Mouse (Mus musculus) left cerebral cortex, postnatal 10 days (tissue): ENCODE measurements at regions not wholly inside any gene's neighbourhood (a gene's known extent, or its start where the extent isn't known, plus 50 kb on each side); places are given as distances from the start of the nearest gene placed in this dataset. TPM values are rescaled to one million over a fixed set of nuclear protein-coding genes. Genes with fewer than 3 reads are reported as not detected.

ENCODE experiments used
- DNase-seq, 2 experiments: peaks; one replicate each; pipeline ENCODE4 v3.0.0; 2021 to 2022; ENCODE audit warnings: low spot score in 2 of 2, mixed read lengths in 1 of 2; ENCODE audit errors: extremely low spot score in 1 of 2
- intact Hi-C: fragments of 180-260 bp; cut with DNase I; formaldehyde crosslinking; loops from one replicate; pipeline ENCODE4 v1.15.1; 2025
- microRNA-seq: library from miRNA; unstranded; fragments of <30 nt; microRNA quantifications from one replicate; pipeline ENCODE4 v1.2.0, GENCODE M21; 2022

DNA sequence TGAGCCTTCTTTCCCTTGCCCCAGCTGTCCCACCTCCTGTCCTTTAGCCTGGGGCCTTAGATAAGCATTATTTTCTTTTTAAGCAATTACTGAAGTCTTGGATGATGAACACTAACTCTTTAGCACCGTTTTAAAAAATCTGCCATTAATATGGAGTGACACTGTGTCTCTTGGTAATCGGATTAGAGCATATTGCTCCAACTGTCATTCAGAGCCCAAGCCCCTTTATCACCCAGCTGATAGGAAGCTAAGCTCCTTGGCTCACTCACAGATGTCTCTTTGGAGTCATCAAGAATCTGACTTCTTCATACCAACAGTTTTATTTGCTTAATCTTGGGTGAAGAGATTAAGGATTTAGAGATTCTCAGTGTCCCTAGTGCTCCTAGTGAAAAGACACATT is 94.3 kb upstream of the Elac2 start:
- DNase-seq = no peak
- intact Hi-C loops = no loop called here

DNA sequence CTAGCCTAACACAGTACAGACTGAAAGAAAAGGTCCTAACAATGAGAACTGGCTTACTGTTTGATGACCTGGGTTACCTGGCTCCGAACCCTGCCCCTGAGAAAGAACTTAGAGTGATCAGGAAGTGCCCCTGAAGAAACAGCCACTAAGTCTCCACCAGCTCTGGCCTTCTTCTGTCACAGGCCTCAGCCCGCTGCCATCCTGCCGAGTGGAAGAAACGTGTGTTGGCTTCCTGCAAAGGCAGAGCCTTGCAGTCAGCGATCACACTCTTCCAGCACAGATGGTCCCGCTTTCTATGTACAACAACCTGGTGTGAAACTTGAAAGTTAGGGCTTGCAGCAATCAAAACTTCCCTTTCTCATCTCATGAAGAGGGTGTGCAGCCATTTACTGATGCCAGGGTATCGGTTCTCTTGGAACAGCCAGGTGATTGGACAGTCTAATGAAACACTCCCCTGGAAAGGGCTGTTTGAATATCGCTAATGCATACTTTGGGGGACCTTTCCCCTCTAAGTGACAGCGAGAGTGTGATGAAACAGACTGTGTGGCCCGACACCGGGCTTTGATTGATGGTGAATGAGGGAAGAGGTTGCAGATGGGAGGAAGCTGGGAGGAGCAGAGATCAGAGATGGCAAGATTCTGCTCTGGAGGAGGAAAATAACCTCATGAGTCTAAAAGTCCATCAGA is 89.4 kb upstream of the Elac2 start:
- DNase-seq = peak in 1 of 2 experiments; percentile 7
- intact Hi-C loops = loop anchor here (10.0 kb wide), 1 partner anchor 145 kb away; no protein-coding TSS in a partner anchor

DNA sequence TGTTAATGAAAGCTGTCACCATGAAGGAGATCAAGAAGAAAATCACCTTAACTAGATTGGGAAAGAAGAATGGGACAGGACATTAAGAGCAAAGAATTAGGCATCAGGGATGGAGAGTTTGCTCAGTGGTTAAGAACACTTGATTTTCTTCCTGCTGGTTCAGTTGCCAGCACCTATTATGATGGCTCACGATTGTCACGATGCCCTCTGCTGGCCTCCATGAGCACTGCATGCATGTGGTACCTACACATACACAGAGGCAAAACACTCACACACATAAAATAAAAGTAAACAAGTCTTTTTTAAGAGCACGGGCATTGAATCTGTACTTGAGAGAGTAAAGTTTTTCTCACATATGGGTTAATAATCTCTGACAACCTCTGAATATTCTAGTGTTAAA is 88.1 kb upstream of the Elac2 start:
- DNase-seq = no peak
- intact Hi-C loops = loop anchor here (10.0 kb wide), 1 partner anchor 146 kb away; no protein-coding TSS in a partner anchor

DNA sequence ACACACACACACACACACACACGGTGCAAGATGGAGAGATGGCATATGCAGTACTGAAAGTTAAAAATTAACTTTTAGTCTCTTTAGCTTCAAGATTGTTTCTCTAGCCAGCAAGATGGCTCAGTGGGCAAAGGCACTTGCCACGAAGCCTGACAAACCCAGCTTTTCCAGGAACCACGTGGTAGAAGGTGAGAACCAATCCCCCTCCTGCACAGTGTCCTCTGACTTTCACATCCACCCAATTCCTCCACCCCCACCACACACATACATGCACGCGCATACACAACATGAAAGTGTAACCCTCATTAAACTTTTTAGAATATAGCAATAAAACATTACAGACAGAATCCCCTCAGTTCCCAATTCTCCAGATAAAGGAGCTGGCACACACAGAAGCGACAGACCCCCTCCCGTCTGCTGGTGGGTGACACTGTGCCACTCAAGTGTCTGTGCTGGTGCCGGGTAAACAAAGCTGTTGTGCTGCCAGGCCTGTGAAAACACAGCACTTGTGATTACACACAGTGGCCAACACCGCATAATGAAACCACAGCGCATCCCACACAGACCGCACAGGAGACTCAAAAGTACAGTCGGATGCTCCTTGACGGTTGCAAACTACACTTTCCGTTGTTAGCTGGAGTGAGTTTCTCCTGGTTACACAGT is 82.9 kb upstream of the Elac2 start:
- intact Hi-C loops = loop anchor here (5.0 to 10.0 kb wide), 2 partner anchors 151 to 974 kb away; partner anchors contain the start of gene Hs3st3b1
- DNase-seq = peak in 1 of 2 experiments; percentile 8

DNA sequence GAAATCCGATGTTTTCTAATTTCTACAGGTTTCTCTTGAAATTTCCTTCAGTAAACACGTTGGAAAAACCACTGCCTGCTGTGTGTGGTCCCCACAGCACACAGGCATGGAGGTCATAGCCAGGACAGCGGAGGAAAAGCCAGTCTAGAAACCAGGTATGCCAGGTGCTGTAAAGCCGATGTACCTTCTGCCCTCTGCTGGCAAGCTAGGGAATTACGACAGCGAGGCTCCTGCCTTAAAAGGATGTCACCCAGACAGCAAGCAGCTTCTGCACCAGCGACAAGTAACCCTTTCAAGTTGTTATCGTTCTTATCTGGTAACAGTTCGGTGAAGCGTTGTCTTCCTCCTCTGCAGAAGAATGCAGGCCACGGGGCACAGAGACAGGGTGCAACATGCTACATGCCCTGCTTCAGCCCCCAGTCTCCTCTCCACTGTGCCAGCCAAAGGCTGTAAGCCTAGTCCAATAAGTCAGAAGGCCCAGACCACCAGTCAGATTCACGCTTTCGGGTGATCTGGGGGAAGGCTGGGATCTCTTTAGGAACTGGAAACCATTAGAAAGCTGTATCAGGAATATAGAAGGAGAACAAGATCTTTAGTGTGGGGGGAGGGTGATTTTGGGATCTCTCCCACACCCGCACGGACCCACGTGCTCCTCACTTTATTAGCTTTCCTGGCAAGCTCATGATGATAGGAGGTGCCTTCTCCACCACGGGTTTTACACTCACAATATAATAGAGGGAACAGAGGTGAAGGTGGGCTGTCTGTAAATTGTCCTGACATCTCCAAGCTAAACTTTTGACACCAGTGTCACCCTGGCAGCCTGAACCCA is 79.9 kb upstream of the Elac2 start:
- peak; percentile 67 to 77 for DNase-seq
- intact Hi-C loops = loop anchor here (5.0 to 10.0 kb wide), 2 partner anchors 154 to 977 kb away; partner anchors contain the start of gene Hs3st3b1

DNA sequence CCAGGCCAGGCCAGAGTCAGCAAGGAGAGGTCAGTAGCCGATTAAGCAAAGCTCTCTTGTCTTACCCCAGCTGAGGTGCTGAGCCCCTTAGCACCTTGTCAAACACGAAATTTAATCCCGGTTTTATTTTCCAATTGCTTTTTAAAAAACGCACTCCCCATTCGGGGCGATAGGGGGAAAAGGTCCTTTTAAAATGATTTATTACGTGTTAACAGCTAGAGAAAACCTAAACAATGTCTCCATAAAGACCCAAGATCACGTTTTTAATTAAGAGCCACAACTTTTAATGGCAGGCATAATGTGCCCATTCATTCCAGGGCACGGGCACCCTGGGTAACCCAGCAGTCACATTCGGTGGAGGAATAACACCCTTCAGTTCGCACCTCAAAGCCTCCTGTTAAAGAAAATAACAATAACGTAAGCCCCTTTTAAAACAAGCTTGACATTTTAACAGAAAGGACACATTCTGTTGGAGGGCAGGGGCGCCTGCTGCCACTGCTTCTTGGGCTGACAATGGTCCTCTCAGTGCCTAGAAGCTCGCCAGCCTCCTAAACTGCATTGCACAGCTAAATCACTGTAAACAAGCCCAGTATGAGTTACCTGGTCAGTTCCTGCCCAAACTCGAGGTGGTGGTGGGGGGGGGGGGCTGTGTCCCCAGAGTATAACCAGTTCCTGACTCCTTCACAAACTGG is 79.1 kb upstream of the Elac2 start:
- no peak for DNase-seq
- intact Hi-C loops = loop anchor here (5.0 to 10.0 kb wide), 2 partner anchors 155 to 977 kb away; partner anchors contain the start of gene Hs3st3b1

DNA sequence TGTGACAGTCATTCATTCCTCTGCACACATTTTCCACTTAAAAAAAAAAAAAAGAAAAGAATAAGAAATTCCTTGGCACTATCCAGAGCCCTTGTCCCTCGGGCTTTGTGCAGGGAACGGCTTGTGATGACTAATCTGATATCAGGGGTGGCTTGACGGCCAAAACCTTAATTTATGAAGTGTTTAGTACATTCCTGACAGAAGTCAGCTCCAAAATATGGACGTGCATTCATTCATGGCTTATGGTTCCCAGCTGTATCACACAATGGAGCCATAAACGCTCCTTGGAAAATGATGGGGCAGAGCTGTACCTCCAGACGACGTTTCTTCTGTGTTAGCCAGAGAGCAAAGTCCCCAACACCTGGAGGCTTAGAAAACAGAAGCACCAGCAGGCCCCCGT is 62.1 kb upstream of the Elac2 start:
- DNase-seq = no peak
- intact Hi-C loops = no loop called here

DNA sequence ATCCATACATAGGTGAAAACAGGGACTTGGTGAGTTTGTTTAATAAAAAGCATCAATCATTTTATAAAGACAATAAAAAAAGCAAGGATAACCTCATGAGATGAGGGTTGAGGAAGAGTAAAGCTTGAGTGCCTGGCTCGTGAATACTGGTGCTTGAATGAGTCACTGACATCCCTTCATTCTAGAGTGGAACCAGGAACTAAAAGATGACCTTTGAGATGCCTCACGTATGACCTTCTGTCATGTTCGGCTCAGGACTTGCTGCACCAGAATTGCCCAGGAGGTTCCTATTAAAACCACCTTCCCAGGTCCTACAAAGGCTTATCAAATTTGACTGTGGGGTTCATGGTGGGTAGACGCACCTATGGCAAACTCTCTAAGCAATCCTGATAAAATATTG is 61.5 kb upstream of the Elac2 start:
- DNase-seq = no peak
- intact Hi-C loops = no loop called here

DNA sequence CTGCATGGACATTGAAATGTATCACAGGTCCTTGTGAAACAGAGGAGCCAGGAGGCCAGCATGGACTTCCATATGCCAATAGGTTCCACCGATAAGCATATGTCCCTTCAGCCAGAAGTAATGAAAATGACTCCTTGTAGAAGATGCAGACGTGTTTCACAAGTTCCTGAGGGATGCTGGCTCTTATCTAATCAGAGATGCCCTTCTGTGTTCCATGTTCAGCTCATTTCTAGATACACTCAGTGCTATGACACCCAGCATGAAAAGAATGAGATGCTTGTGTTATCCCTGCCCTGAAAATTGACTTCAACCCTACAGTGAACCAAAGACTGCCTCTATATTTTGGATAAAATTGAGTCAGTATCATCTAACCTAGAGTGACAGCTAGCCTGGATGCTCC is 53.8 kb upstream of the Elac2 start:
- intact Hi-C loops = no loop called here
- no peak for DNase-seq

DNA sequence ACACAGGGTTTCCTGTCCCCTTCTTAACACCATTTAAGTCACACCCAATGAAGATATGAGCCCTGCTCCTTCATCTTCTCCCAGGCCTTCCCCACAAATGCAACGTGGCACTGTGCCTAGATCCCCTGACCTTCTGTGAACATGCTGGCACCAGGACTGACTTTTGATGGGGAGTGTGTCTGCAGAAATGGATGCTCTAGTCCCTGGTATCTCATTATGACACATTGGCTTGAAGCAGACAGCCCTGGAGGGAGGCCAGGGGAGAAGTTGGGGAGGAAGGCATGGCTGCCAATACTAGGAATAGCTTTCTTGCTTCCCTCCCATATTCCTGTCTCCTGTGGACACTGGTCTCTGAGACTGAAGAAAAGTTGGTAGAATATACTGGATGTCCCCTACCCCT is 52.9 kb upstream of the Elac2 start:
- no peak for DNase-seq

More for the DNA sequence above, 52.9 kb upstream of the Elac2 start:
- intact Hi-C loops = no loop called here

Small RNAs in the stretch of these regions (microRNA-seq; reads per million reads assigned to microRNA genes)
- gene Gm24275 = not detected
